Mouse (Mus musculus) spleen, adult 2 months (tissue): ENCODE results near the gene Slc1a3.

Experiments used
- CTCF ChIP-seq: fragments of 200-500 bp; IDR thresholded peaks from 2 replicates; pipeline ENCODE4 v1.5.1; 2011; ENCODE audit warnings: mild to moderate bottlenecking, inconsistent platforms; ENCODE audit not compliant: insufficient read depth, insufficient read length, insufficient replicate concordance; ENCODE audit errors: extremely low read depth
- POLR2A ChIP-seq: fragments of 200-500 bp; IDR thresholded peaks from 2 replicates; pipeline ENCODE4 v1.6.1; 2011; ENCODE audit warnings: low read depth, low read length, inconsistent platforms

- TF ChIP-seq CTCF (no peak), POLR2A (no peak)
Observed at GRCm38 (mm10) chr15:8718496-8718895, 7.9 kb upstream of the Slc1a3 start.
